Mouse (Mus musculus): ENCODE measurements around the gene Lhx2. TPM values are rescaled to one million over a fixed set of nuclear protein-coding genes. Genes with fewer than 3 reads are reported as not detected.

The Lhx2 gene
- total RNA-seq, 2 experiments from 2014 or later = 110 to 128 TPM

- DNase-seq = no peak
- intact Hi-C loops (cut with DNase I) = loop anchor here (5.0 to 10.0 kb wide), 3 partner anchors 215 to 373 kb away; no protein-coding TSS in a partner anchor
These were observed 18.5 kb downstream of the Lhx2 start for GRCm38 (mm10) chr2:38357294-38358246.

- intact Hi-C loops (cut with DNase I) = loop anchor here (5.0 to 10.0 kb wide), 3 partner anchors 216 to 374 kb away; no protein-coding TSS in a partner anchor
- no peak for DNase-seq
These were observed 19.5 kb downstream of the Lhx2 start for GRCm38 (mm10) chr2:38358611-38359010.

GRCm38 (mm10) chr2:38359186-38359585, 20.1 kb downstream of the Lhx2 start:
- intact Hi-C loops (cut with DNase I) = loop anchor here (5.0 to 10.0 kb wide), 3 partner anchors 217 to 374 kb away; no protein-coding TSS in a partner anchor

DNA sequence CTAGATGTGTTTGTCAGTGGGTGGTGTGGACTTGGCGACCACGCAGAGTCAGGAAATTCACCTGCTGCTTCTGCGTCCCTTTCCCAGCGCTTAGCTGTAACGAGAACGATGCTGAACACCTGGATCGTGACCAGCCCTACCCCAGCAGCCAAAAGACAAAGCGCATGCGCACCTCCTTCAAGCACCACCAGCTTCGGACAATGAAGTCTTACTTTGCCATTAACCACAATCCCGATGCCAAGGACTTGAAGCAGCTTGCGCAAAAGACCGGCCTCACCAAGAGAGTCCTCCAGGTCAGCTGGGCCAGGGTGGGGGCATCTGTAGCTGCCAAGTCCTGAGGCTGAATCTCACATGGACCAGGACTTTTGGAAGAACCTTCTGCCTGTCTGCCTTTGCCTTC, 20.7 kb downstream of the Lhx2 start:
- intact Hi-C loops (cut with DNase I) = loop anchor here (5.0 to 10.0 kb wide), 3 partner anchors 218 to 375 kb away; no protein-coding TSS in a partner anchor
- no peak for DNase-seq

More at GRCm38 (mm10) chr2:38359186-38359585, 20.1 kb downstream of the Lhx2 start:
- no peak for DNase-seq

GRCm38 (mm10) chr2:38366222-38366621, 27.1 kb downstream of the Lhx2 start:
- no peak for DNase-seq
- intact Hi-C loops (cut with DNase I) = no loop called here

DNA sequence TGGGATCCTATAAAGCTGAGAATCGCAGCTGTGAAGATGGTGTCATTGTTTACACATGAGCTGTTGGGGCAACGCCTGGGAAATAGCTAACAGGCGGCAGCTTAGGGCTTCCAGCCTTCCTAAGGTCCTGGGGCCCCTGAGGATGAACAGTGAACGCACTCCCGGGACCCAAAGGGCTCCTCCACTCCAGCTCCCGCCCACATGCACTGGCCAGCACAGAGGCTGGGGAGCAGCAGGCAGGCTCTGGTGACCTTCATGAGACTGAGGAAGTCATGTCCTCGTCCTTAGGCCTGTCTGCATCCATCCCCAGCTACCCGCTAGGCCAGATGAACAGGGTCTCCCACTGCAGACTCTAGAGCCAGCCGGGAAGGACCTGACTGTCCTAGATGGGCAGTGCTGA, 27.9 kb downstream of the Lhx2 start:
- intact Hi-C loops (cut with DNase I) = no loop called here
- DNase-seq = no peak

DNA sequence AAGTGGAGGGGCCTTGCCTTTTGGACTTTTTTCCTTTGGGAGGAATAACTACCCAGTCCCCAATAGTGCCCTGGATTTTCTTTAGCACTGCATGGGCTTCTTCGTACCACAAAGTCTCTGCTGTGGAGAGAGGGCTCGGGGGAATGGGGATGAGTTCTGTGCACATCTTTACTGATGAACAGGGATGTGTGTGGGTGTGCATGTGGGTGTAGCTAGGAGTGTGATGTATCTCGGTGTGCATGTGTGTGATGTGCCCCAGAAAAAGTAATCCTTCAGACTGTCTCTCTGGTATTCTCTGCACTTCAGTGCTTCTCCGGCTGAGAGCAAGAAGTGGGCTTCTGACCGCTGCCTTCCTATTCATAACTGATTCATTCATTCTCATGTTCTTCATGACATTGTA, 28.8 kb downstream of the Lhx2 start:
- no peak for DNase-seq
- intact Hi-C loops (cut with DNase I) = no loop called here

GRCm38 (mm10) chr2:38368746-38369330, 29.8 kb downstream of the Lhx2 start:
- peak; percentile 21 for DNase-seq
- intact Hi-C loops (cut with DNase I) = no loop called here

GRCm38 (mm10) chr2:38375606-38376304, 36.7 kb downstream of the Lhx2 start:
- peak; percentile 55 for DNase-seq
- intact Hi-C loops (cut with DNase I) = no loop called here

- intact Hi-C loops (cut with DNase I) = no loop called here
- no peak for DNase-seq
These were observed 38.2 kb downstream of the Lhx2 start for GRCm38 (mm10) chr2:38377254-38377653.

- no peak for DNase-seq
These were observed 39.3 kb downstream of the Lhx2 start for GRCm38 (mm10) chr2:38378346-38378745.

GRCm38 (mm10) chr2:38378849-38379545, 39.9 kb downstream of the Lhx2 start:
- intact Hi-C loops (cut with DNase I) = no loop called here

More at GRCm38 (mm10) chr2:38378346-38378745, 39.3 kb downstream of the Lhx2 start:
- intact Hi-C loops (cut with DNase I) = no loop called here

DNA sequence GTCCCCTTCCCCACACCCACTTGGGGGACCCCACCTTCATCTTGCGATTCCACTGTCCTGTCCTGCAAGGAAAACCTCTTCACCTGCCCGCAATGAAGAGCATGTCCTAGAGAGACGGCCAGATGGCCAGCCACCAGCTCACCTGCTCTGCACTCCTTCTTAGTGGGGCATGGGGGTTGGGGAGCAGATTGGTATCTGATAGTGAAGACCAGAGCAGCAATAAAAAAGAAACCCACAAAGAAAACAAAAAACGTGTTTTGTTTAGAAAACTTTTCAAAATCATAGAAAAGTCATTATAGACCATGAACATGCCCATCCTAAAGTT, 40.4 kb downstream of the Lhx2 start:
- no peak for DNase-seq
- intact Hi-C loops (cut with DNase I) = no loop called here

More at GRCm38 (mm10) chr2:38378849-38379545, 39.9 kb downstream of the Lhx2 start:
- DNase-seq = no peak

GRCm38 (mm10) chr2:38380136-38381083, 41.3 kb downstream of the Lhx2 start:
- intact Hi-C loops (cut with DNase I) = no loop called here
- no peak for DNase-seq

GRCm38 (mm10) chr2:38387568-38388262, 48.6 kb downstream of the Lhx2 start:
- intact Hi-C loops (cut with DNase I) = no loop called here

GRCm38 (mm10) chr2:38394977-38395868, 56.1 kb downstream of the Lhx2 start:
- intact Hi-C loops (cut with DNase I) = no loop called here
- peak; percentile 66 for DNase-seq

More at GRCm38 (mm10) chr2:38387568-38388262, 48.6 kb downstream of the Lhx2 start:
- DNase-seq = no peak

DNA sequence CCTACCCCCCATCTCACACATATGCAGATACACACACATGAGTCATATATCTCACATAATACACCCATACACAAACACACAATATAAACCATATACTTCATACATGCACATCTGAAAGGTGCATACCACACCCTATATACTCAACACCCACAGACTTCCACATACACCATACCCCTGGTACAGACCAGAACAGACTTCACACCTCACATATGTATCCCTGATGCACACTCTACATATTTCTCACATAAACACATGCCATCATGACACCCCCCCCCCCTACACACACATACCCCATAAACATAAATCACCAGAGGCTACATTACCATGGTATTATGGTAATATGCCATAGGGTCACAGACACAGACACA, 56.8 kb downstream of the Lhx2 start:
- intact Hi-C loops (cut with DNase I) = no loop called here

GRCm38 (mm10) chr2:38397306-38397705, 58.2 kb downstream of the Lhx2 start:
- DNase-seq = no peak
- intact Hi-C loops (cut with DNase I) = no loop called here

More for the DNA sequence above, 56.8 kb downstream of the Lhx2 start:
- no peak for DNase-seq

Measured in left cerebral cortex, postnatal 4 days (tissue).